Mouse (Mus musculus): ENCODE measurements around the gene Hrh3. TPM values are rescaled to one million over a fixed set of nuclear protein-coding genes. Genes with fewer than 3 reads are reported as not detected.
A peak's percentile ranks its signal among the peaks of the same experiment; 100 is the strongest.

The Hrh3 gene
- polyA plus RNA-seq, 1 experiment from 2014 or later: 2.4 TPM

GRCm38 (mm10) chr2:180050986-180051385 is 53.3 kb downstream of the Hrh3 start:
- Histone ChIP-seq H3K9me3 (ENCODE audit: control insufficient read depth, low read length) (no peaks in the 10 kb centered on the region), H3K27me3 (replicated peaks; ENCODE audit: control insufficient read depth, insufficient read depth, low read length) (no peaks in the 10 kb centered on the region), H3K36me3 (ENCODE audit: control insufficient read depth, insufficient read depth) (peaks cover 18% of the 10 kb centered on the region), H3K4me1 (replicated peaks; ENCODE audit: control insufficient read depth, insufficient read depth, low read length) (peaks cover 5% of the 10 kb centered on the region; the same call in 1 of the 2 replicates), H3K4me2 (ENCODE audit: low read length) (no peak overlapping the region), H3K9ac (replicated peaks; ENCODE audit: low read depth, low read length) (no peak overlapping the region), H3K27ac (ENCODE audit: low read length) (no peak overlapping the region), H3K4me3 (replicated peaks; ENCODE audit: low read length) (no peak overlapping the region)
- 23% methylated on average over 5 of the region's 5 CpGs for WGBS
- ATAC-seq: peak; percentile 49

Other genes starting within 250 kb of the Hrh3 start
- gene Taf4, start 127.8 kb downstream of the Hrh3 start, polyA plus RNA-seq (2015; fragmentation: Nextera tagmentation; extraction: Ambion mirVana): 4.4 and 4.5 TPM in 2 replicates
- gene Lsm14b, start 79.5 kb downstream of the Hrh3 start, polyA plus RNA-seq (2015; fragmentation: Nextera tagmentation; extraction: Ambion mirVana): 23.8 and 26.1 TPM in 2 replicates
- gene Psma7, start 62.1 kb downstream of the Hrh3 start, polyA plus RNA-seq (2015; fragmentation: Nextera tagmentation; extraction: Ambion mirVana): 537 and 590 TPM in 2 replicates
- gene Ss18l1, start 62.0 kb downstream of the Hrh3 start, polyA plus RNA-seq (2015; fragmentation: Nextera tagmentation; extraction: Ambion mirVana): 70.1 and 73.5 TPM in 2 replicates
- 33.5 and 38.1 TPM in 2 replicates for gene Mtg2, start 33.9 kb downstream of the Hrh3 start, polyA plus RNA-seq (2015; fragmentation: Nextera tagmentation; extraction: Ambion mirVana)
- gene Osbpl2, start 14.8 kb upstream of the Hrh3 start, polyA plus RNA-seq (2015; fragmentation: Nextera tagmentation; extraction: Ambion mirVana): 72.3 and 73.3 TPM in 2 replicates
- 189 and 202 TPM in 2 replicates for gene Adrm1, start 67.0 kb upstream of the Hrh3 start, polyA plus RNA-seq (2015; fragmentation: Nextera tagmentation; extraction: Ambion mirVana)
- gene Lama5, start 121.4 kb upstream of the Hrh3 start, polyA plus RNA-seq (2015; fragmentation: Nextera tagmentation; extraction: Ambion mirVana): 3.0 and 3.2 TPM in 2 replicates
- 305 and 334 TPM in 2 replicates for gene Rps21, start 152.9 kb upstream of the Hrh3 start, polyA plus RNA-seq (2015; fragmentation: Nextera tagmentation; extraction: Ambion mirVana)
- gene Cables2, start 169.0 kb upstream of the Hrh3 start, polyA plus RNA-seq (2015; fragmentation: Nextera tagmentation; extraction: Ambion mirVana): 16.1 and 18.5 TPM in 2 replicates
- gene Rbbp8nl, start 185.4 kb upstream of the Hrh3 start, polyA plus RNA-seq (2015; fragmentation: Nextera tagmentation; extraction: Ambion mirVana): not detected in 2 replicates
- not detected in 2 replicates for gene Gata5, start 230.2 kb upstream of the Hrh3 start, polyA plus RNA-seq (2015; fragmentation: Nextera tagmentation; extraction: Ambion mirVana)